Mouse (Mus musculus): ENCODE measurements around the gene Ccdc93. TPM values are rescaled to one million over a fixed set of nuclear protein-coding genes. Genes with fewer than 3 reads are reported as not detected.
A peak's percentile ranks its signal among the peaks of the same experiment; 100 is the strongest.

Ccdc93 gene
- polyA plus RNA-seq, 1 experiment, result 23.9 TPM

DNA sequence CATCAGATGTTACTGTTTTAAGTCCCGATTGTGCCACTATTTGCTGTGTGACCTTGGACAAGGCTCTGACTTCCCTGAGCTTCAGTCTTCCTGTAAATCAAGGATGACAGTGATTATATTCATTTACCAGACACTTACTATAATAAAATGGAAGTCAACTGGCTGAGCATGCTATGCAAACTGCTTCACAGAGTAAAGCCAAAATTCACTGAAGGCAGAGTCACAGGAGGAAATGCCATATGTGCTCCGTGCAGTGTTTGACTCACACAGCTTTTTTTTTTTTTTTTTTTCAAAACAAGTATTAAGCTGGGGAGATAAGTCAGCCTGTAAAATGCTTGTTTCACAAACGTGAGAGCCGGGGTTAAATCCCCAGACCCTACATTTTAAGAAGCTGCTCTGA is 34.3 kb upstream of the Ccdc93 start:
- TF ChIP-seq CTCF (IDR thresholded peaks at IDR 0.05; ENCODE audit: borderline replicate concordance, insufficient read depth, low read length) (no peak), POLR2A (IDR thresholded peaks at IDR 0.05; ENCODE audit: low read depth, low read length) (no peak)

DNA sequence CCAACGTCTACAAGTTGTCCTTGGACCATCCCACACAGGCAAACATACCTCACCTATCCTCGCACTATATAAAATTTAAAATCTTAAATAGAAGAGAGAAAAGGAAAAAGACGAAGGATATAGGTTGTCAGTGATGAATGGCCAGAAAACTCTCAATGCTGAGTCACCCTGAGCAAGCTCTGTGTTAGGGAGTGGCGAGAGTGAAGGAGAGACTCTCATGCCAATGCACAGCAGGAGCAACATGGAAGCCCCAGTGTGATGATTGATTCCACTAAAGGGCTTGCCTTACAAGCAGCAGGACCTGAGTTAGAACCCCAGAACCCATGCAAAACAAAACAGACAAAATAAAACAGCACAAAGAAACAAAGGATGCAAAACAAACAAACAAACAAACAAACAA is 32.6 kb upstream of the Ccdc93 start:
- no peak for TF ChIP-seq CTCF (IDR thresholded peaks at IDR 0.05; ENCODE audit: borderline replicate concordance, insufficient read depth, low read length)
- no peak for TF ChIP-seq POLR2A (IDR thresholded peaks at IDR 0.05; ENCODE audit: low read depth, low read length)
- Histone ChIP-seq H3K4me1 (ENCODE audit: control insufficient read depth, insufficient read depth, low read length) (peaks cover 37% of the 10 kb centered on the region), H3K27ac (ENCODE audit: insufficient read depth, low read length) (peak overlapping the region; percentile 70), H3K4me3 (ENCODE audit: insufficient read depth, low read length) (no peak overlapping the region)

More for the DNA sequence above, 34.3 kb upstream of the Ccdc93 start:
- Histone ChIP-seq H3K27ac (ENCODE audit: insufficient read depth, low read length) (peak overlapping the region; percentile 92), H3K4me1 (ENCODE audit: control insufficient read depth, insufficient read depth, low read length) (peaks cover 37% of the 10 kb centered on the region), H3K4me3 (ENCODE audit: insufficient read depth, low read length) (no peak overlapping the region)

DNA sequence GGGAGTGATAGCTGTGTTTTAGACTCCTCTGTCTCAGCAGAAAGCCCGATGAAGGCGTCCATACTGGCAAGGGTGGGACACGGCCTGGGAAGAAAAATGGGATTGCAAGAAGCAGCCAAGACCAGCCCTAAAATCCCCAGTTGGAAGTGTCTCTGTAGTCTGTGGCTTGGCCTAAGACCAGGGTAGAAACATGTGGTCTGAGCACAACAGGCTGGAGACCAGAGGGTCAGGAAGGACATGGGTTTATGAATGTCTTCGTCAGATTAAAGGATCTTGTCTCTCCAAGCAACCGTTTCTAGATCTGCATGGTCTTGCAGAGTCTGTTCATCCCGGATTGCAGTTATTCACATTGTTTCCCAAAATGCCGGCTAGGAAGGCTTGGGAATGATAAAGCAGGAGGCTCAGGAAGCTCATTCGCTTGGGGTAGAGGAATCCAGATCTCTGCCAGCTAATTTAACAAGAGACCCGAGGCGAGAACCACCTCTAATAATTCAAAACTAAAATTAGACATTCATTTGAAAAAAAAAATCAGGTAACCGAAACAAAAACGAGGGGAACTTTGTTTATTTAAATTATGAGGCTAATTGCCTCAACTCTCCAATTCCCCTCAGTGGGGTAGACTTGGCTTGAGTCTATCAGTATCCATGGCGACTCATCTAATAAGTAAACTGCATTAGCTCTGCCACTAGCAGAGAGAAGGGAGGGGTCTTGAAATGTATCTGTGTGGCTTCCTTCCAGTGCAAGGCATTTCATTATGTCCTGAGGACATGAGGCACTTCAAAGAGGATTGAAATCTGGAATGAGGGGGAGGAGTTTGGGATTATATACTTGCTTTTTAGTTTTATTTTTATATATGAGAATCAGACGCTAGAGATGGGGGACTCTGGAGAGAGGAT is 31.6 kb upstream of the Ccdc93 start:
- peaks cover 32% of the 10 kb centered on the region for H3K4me1 ChIP-seq (ENCODE audit: control insufficient read depth, insufficient read depth, low read length)
- peak overlapping the region; percentile 65 for H3K27ac ChIP-seq (ENCODE audit: insufficient read depth, low read length)
- no peak overlapping the region for H3K4me3 ChIP-seq (ENCODE audit: insufficient read depth, low read length)
- TF ChIP-seq POLR2A (IDR thresholded peaks at IDR 0.05; ENCODE audit: low read depth, low read length) (no peak), CTCF (IDR thresholded peaks at IDR 0.05; ENCODE audit: borderline replicate concordance, insufficient read depth, low read length) (no peak)

DNA sequence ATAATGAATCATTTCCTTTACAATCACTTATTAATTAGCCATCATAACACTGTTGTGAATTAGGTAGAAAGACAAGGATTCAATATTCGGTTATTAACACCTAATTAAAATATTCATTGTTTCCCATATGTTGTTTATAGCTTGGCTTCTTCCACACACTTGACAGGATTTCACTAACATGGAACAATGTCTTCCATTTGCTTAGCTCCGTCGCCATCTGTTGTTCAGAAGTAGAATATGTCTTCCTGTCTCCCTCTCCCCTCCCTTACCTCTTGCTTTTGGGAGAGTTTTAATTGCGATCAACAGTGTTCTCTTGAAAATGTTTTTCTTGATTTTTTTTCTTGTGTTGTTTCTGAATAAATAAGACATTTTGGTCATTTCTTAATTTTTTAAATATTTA is 30.6 kb upstream of the Ccdc93 start:
- Histone ChIP-seq H3K27ac (ENCODE audit: insufficient read depth, low read length) (no peak overlapping the region), H3K4me3 (ENCODE audit: insufficient read depth, low read length) (no peak overlapping the region), H3K4me1 (ENCODE audit: control insufficient read depth, insufficient read depth, low read length) (peaks cover 25% of the 10 kb centered on the region)
- TF ChIP-seq CTCF (IDR thresholded peaks at IDR 0.05; ENCODE audit: borderline replicate concordance, insufficient read depth, low read length) (0 out of 2 replicates have a peak, but pooled peaks have one; percentile 20), POLR2A (IDR thresholded peaks at IDR 0.05; ENCODE audit: low read depth, low read length) (no peak)

DNA sequence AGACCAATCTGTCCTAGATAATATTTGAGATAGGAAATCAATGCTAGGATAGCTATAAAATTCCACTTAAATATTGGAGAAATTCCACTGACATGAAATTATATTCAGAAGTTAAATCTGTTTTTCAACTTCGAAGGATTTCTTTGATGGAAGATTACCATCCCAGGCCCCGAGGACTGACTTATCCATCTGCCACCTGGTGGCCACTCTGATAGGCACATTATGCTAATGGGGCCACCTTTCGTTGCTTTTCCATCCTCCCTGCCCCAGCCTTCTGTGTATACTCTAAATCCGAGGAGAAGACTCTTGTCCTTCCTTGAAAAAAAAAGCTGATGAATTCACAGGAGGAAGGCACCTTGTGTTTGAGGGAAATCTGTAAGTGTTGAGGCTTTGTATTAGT is 11.8 kb upstream of the Ccdc93 start:
- Histone ChIP-seq H3K27ac (ENCODE audit: insufficient read depth, low read length) (no peak overlapping the region), H3K4me1 (ENCODE audit: control insufficient read depth, insufficient read depth, low read length) (no peaks in the 10 kb centered on the region), H3K4me3 (ENCODE audit: insufficient read depth, low read length) (no peak overlapping the region)
- TF ChIP-seq CTCF (IDR thresholded peaks at IDR 0.05; ENCODE audit: borderline replicate concordance, insufficient read depth, low read length) (0 out of 2 replicates have a peak, but pooled peaks have one; percentile 10), POLR2A (IDR thresholded peaks at IDR 0.05; ENCODE audit: low read depth, low read length) (no peak)

DNA sequence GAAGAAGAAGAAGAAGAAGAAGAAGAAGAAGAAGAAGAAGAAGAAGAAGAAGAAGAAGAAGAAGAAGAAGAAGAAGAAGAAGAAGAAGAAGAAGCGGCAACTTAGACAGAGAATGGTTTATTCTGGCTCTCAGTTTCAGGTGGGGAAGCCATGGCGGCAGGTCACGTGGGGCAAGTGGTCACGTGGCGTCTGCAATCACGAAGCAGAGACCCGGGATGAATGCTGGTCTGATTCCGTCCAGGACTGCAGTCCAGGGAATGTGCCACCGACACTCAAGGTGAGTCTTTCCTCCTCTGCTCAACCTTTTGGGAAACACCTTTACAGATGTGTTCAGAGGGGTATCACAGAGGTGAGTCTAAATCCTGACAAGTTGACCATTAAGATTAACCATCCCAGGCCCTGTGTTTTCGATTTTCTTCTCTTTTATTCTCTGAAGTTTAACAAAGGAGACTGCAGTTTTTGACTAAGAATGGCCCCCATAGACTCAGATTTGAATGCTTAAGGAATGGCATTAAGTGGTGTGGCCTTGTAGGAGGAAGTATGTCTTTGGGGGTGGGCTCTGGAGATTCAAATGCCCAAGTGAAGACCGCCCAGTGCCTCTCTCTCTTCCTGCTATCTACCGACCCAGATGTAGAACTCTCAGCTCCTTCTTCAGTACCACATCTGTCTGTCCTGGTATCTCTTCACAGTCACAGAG is 11.1 kb upstream of the Ccdc93 start:
- no peak for TF ChIP-seq POLR2A (IDR thresholded peaks at IDR 0.05; ENCODE audit: low read depth, low read length)
- no peak for TF ChIP-seq CTCF (IDR thresholded peaks at IDR 0.05; ENCODE audit: borderline replicate concordance, insufficient read depth, low read length)
- H3K27ac ChIP-seq (ENCODE audit: insufficient read depth, low read length), result no peak overlapping the region
- H3K4me3 ChIP-seq (ENCODE audit: insufficient read depth, low read length), result no peak overlapping the region
- H3K4me1 ChIP-seq (ENCODE audit: control insufficient read depth, insufficient read depth, low read length), result no peaks in the 10 kb centered on the region

DNA sequence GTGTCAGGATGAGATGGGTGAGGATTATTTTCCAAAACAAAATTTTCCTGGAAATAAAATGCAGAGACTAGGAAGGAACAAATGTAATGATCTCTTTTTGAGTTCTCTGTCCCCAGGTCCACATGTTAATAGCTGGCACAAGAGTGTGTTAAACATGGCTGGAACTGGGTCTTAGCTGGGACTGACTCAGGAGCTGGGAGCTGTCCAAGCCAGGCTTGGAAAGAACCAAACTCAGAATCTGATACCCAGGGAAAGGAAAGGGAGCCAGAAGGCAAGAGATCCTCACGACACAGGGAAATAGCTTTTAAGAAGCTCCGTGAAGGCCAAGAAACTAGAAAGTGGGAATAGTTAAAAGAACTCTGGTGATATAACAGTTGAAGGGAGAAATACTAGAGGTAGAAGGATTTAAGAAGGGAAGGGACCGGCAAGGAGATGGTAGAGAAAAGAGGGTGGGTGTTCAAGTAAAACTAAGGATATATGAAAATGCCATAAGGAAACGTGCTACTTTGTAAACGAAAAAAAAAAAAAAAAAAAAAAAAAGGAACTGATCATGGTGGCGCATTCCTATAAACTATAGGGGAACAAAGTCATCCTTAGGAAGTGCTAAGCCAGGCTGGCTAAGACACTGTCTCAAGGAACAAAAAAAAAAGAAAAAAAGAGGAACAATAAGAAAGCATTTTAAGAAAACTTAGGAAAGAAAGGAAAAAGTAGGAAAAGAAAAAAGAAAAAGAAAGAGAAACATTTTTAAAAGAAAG is 489 bp upstream of the Ccdc93 start:
- H3K4me1 ChIP-seq (ENCODE audit: control insufficient read depth, insufficient read depth, low read length), result peaks cover 7% of the 10 kb centered on the region
- TF ChIP-seq POLR2A (IDR thresholded peaks at IDR 0.05; ENCODE audit: low read depth, low read length), result no peak
- no peak for TF ChIP-seq CTCF (IDR thresholded peaks at IDR 0.05; ENCODE audit: borderline replicate concordance, insufficient read depth, low read length)
- peak overlapping the region; percentile 51; the same call in 1 of the 2 replicates for H3K27ac ChIP-seq (ENCODE audit: insufficient read depth, low read length)
- H3K4me3 ChIP-seq (ENCODE audit: insufficient read depth, low read length), result no peak overlapping the region

DNA sequence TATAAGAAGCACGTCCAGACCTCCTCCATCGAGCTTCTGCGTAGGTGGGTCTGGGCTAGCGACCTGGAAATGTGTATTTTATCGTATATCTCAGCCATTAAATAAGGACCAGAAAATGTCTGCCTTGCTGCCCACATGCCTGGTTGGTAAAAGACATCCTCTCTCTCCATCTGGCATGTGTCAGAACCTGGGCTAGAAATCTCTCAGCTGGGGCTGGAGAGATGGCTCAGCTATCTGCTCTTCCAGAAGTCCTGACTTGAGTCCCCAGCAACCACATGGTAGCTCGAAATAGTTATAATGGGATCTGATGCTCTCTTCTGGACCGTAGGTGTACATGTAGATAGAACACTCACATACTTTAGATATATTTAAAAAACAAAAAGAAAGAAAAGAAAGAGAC is 5.1 kb downstream of the Ccdc93 start:
- Histone ChIP-seq H3K4me3 (ENCODE audit: insufficient read depth, low read length) (no peak overlapping the region), H3K4me1 (ENCODE audit: control insufficient read depth, insufficient read depth, low read length) (0 out of 2 replicates have a peak, but pooled peaks cover 2% of the 10 kb centered on the region), H3K27ac (ENCODE audit: insufficient read depth, low read length) (no peak overlapping the region)
- TF ChIP-seq CTCF (IDR thresholded peaks at IDR 0.05; ENCODE audit: borderline replicate concordance, insufficient read depth, low read length), result no peak
- TF ChIP-seq POLR2A (IDR thresholded peaks at IDR 0.05; ENCODE audit: low read depth, low read length), result no peak
